Mouse (Mus musculus): ENCODE results near the gene Fbxl5. TPM values are rescaled to one million over a fixed set of nuclear protein-coding genes. Genes with fewer than 3 reads are reported as not detected.

Fbxl5 gene
- polyA plus RNA-seq, 1 experiment from 2014 or later, result 42.6 TPM

DNA sequence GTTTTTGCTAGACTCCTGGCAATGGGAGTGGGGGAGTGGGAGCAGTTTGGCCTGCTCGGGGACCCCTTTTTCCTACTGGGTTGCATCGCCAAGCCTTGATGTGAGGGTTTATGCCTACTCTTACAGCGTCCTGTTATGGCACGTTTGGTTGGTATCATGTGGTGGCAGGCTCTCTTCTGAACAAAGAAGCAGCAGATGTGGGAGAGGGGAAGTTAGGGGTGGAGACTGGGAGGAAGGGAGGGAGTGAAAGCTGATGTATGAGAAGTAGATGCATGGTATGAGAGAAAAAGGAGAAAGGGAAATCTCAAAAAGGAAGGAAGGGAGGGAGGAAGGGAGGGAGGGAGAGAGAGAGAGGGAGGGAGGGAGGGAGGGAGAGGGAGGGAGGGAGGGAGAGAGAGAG is 14.5 kb downstream of the Fbxl5 start:
- Histone ChIP-seq H3K4me3 (no peak overlapping the region), H3K27me3 (no peaks in the 10 kb centered on the region), H3K4me2 (no peak overlapping the region), H3K9me3 (replicated peaks) (no peaks in the 10 kb centered on the region), H3K4me1 (replicated peaks) (peaks cover 3% of the 10 kb centered on the region; the same call in 1 of the 2 replicates), H3K36me3 (no peaks in the 10 kb centered on the region), H3K27ac (no peak overlapping the region), H3K9ac (no peak overlapping the region)
- 70% methylated on average over 4 of the region's 4 CpGs for WGBS
- no peak for ATAC-seq (replicated peaks; ENCODE audit: insufficient number of reproducible peaks, insufficient read depth, low FRiP score, low read depth)

DNA sequence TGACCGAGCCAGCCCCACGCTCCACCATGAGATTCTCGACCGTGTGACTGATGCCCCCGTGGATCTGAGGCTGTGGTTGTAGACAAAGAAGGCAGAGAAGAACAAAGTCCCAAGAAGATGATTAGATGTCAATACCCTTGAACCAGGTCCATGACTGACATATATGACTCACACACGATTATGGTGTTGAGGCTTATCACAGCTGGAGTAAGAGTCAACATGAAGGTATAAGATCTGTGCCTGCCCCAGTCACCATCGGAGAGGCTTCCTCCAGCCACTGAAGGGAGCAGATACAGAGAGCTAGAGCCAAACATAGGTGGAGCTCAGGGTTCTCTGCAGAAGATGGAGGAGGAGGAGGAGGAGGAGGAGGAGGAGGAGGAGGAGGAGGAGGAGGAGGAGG is 15.1 kb downstream of the Fbxl5 start:
- Histone ChIP-seq H3K9me3 (replicated peaks) (no peaks in the 10 kb centered on the region), H3K27me3 (no peaks in the 10 kb centered on the region), H3K4me1 (replicated peaks) (peaks cover 3% of the 10 kb centered on the region; the same call in 1 of the 2 replicates), H3K9ac (no peak overlapping the region), H3K27ac (no peak overlapping the region), H3K36me3 (no peaks in the 10 kb centered on the region), H3K4me3 (no peak overlapping the region), H3K4me2 (no peak overlapping the region)
- 83% methylated on average over 7 of the region's 7 CpGs for WGBS
- no peak for ATAC-seq (replicated peaks; ENCODE audit: insufficient number of reproducible peaks, insufficient read depth, low FRiP score, low read depth)

DNA sequence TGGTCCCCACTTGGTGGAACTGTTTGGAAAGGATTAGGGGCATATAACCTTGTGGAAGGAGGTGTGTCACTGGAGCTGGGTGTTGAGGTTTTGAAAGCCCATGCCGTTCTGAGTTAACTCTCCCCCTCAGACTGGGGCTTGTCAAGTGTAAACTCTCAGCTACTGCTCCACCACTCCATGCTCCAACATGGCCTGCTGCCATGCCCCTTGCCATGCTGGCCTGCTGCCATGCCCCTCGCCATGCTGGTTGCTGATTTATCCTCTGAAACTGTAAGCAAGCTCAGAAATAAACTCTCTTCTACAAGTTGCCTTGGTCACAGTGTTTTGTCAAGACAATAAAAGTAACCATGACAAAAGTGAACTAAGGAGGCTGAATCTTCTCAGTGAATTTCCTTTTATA is 16.0 kb downstream of the Fbxl5 start:
- WGBS, result 77% methylated on average over 2 of the region's 2 CpGs
- Histone ChIP-seq H3K4me3 (no peak overlapping the region), H3K9ac (no peak overlapping the region), H3K36me3 (no peaks in the 10 kb centered on the region), H3K4me2 (no peak overlapping the region), H3K4me1 (replicated peaks) (peaks cover 3% of the 10 kb centered on the region; the same call in 1 of the 2 replicates), H3K27ac (no peak overlapping the region), H3K9me3 (replicated peaks) (no peaks in the 10 kb centered on the region), H3K27me3 (no peaks in the 10 kb centered on the region)
- no peak for ATAC-seq (replicated peaks; ENCODE audit: insufficient number of reproducible peaks, insufficient read depth, low FRiP score, low read depth)

DNA sequence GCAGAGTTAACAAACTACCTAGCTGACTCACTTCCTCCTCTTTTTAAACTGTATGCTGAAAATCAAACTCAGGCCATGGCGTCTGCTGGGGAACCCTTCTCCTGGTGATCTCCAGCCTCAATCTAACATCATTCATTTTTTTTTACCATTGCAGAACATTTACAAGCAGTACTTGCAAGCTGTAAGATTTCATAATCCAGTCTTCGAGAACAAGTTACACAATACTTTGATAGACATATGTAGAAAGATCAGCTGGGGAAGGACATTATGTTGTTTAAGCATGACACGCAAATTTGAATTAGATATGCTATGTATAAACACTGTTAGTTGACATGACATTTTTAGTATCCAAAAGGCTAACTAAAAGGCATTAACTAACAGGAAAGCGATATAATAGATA is 19.6 kb downstream of the Fbxl5 start:
- H3K4me1 ChIP-seq (replicated peaks), result no peaks in the 10 kb centered on the region
- no peak overlapping the region for H3K4me3 ChIP-seq
- H3K4me2 ChIP-seq, result no peak overlapping the region
- H3K9me3 ChIP-seq (replicated peaks), result no peaks in the 10 kb centered on the region
- no peak overlapping the region for H3K9ac ChIP-seq
- no peak for ATAC-seq (replicated peaks; ENCODE audit: insufficient number of reproducible peaks, insufficient read depth, low FRiP score, low read depth)
- H3K27ac ChIP-seq, result no peak overlapping the region
- WGBS, result 80% methylated on average over 4 of the region's 4 CpGs
- H3K27me3 ChIP-seq, result no peaks in the 10 kb centered on the region
- H3K36me3 ChIP-seq, result no peaks in the 10 kb centered on the region

DNA sequence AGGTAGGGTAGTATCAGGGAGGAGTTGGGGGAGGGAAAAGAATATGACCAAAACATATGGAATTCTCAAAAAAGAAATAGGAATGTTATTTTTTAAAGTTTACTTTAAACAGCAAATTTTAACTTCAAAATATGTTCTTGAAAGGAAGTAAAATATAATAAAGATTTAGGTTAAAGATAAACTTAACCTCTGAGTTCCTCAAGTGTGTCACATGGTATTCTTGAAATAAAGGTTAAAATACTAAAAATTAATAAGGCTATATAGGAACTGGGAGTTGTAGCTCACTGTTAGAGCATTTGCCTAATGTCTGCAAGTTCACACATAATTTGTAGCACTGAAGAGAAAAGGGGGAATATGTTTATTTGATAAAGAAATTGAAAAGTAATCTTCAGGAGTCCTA is 20.2 kb downstream of the Fbxl5 start:
- no peaks in the 10 kb centered on the region for H3K36me3 ChIP-seq
- no peaks in the 10 kb centered on the region for H3K9me3 ChIP-seq (replicated peaks)
- H3K4me2 ChIP-seq, result no peak overlapping the region
- ATAC-seq (replicated peaks; ENCODE audit: insufficient number of reproducible peaks, insufficient read depth, low FRiP score, low read depth), result no peak
- no peak overlapping the region for H3K4me3 ChIP-seq
- no peak overlapping the region for H3K9ac ChIP-seq
- no peak overlapping the region for H3K27ac ChIP-seq
- H3K27me3 ChIP-seq, result no peaks in the 10 kb centered on the region
- H3K4me1 ChIP-seq (replicated peaks), result no peaks in the 10 kb centered on the region

DNA sequence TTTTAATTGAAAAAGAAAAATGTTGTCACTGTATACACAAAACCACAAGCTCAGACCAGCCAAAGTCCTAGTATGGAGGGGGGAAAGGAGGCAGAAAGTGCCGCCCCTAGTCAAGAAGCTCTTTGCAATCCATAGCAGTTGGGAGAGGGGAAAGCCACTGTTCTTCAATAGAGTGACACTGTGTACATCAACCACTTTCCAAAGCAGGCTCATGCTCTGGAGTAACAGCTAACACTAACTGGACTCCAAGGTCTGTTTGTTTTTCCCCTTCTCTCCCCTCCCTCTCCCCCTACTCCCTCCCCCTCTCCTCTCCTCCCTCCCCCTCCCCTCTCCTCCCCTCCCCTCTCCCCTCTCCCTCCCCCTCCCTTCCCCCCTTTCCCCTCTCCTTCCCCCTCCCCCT is 20.7 kb downstream of the Fbxl5 start:
- Histone ChIP-seq H3K27me3 (no peaks in the 10 kb centered on the region), H3K4me1 (replicated peaks) (no peaks in the 10 kb centered on the region), H3K4me2 (no peak overlapping the region), H3K9me3 (replicated peaks) (no peaks in the 10 kb centered on the region), H3K27ac (no peak overlapping the region), H3K9ac (no peak overlapping the region), H3K4me3 (no peak overlapping the region), H3K36me3 (no peaks in the 10 kb centered on the region)
- ATAC-seq (replicated peaks; ENCODE audit: insufficient number of reproducible peaks, insufficient read depth, low FRiP score, low read depth), result no peak
- 69% methylated on average over 1 of the region's 1 CpGs for WGBS

DNA sequence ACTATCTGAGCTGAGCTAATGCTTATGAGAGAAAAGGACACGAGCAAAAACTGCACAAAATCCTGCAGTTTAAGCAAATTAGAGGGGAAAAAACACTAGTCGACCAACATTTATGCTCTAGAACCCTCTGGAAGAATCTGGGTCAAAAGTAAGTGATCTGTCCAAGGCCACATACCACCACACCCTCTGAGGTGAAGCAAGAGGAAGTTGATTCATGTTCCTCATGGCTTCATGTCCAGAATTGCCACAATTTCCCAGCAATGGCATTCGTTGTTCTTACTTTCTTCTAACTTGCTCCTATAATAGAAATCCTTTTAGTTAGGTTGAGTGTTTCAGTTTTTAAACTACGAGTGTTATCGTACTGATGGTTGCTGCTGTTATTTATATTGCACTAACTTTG is 21.9 kb downstream of the Fbxl5 start:
- H3K9me3 ChIP-seq (replicated peaks), result no peaks in the 10 kb centered on the region
- H3K4me3 ChIP-seq, result no peak overlapping the region
- no peaks in the 10 kb centered on the region for H3K4me1 ChIP-seq (replicated peaks)
- no peak for ATAC-seq (replicated peaks; ENCODE audit: insufficient number of reproducible peaks, insufficient read depth, low FRiP score, low read depth)
- no peaks in the 10 kb centered on the region for H3K36me3 ChIP-seq
- no peak overlapping the region for H3K4me2 ChIP-seq
- no peak overlapping the region for H3K27ac ChIP-seq
- no peaks in the 10 kb centered on the region for H3K27me3 ChIP-seq
- 67% methylated on average over 5 of the region's 5 CpGs for WGBS
- H3K9ac ChIP-seq, result no peak overlapping the region

DNA sequence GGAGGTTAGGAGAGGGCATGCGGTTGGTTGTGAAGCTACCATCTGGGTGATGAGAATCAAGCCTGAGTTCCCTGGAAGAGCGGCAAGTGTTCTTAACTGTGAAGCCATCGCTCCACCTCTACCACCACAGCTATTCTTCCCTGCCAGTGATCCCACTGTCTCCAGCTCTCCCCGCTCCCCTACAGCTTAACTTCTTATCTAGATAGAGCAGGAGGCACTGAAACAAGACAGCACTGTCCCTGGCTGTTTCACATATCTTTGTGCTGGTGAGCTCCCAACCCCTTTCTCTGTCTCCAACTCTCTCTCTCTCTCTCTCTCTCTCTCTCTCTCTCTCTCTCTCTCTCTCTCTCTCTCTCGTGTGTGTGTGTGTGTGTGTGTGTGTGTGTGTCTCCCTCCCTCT is 29.1 kb downstream of the Fbxl5 start:
- no peaks in the 10 kb centered on the region for H3K4me1 ChIP-seq (replicated peaks)
- no peak overlapping the region for H3K4me3 ChIP-seq
- no peak overlapping the region for H3K27ac ChIP-seq
- no peaks in the 10 kb centered on the region for H3K36me3 ChIP-seq
- WGBS, result 67% methylated on average over 5 of the region's 5 CpGs
- no peak overlapping the region for H3K4me2 ChIP-seq
- no peaks in the 10 kb centered on the region for H3K9me3 ChIP-seq (replicated peaks)
- H3K27me3 ChIP-seq, result no peaks in the 10 kb centered on the region
- H3K9ac ChIP-seq, result no peak overlapping the region
- no peak for ATAC-seq (replicated peaks; ENCODE audit: insufficient number of reproducible peaks, insufficient read depth, low FRiP score, low read depth)

DNA sequence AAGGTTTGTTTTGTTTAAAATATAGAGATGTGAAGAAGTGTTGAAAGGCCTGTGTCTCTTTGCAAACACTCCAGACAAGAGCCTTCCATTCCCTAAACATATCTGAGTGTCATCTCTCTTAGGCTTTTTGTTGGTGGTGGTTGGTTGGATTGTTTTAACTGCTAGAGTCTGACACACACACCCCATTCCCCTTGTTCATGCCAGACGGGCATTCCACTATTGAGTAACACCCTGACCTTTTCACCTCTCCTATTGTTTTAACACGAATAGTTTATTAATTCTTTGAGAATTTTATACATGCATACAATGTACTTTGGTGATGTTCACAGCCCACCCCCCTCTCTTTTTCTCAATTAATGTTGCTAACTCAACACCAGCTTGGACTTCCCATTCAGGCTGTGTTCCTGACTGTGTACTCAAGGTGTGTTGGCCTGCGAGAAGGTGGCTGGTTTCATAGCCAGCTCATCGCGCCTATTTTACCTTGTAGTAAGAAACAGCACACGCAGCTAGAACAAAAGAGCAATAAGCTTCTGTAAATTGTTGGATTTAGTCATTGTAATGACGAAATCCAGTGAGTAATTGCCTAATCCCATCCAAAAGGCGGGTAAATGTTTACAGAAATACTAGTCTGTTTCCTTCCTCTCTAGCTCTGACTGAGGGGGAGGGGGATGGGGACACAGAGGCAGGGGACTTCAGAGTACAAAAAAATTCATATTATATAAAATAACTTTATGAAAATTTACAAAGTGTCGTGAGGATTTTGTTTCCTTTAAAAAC is 33.3 kb downstream of the Fbxl5 start:
- no peaks in the 10 kb centered on the region for H3K27me3 ChIP-seq
- 72% methylated on average over 9 of the region's 9 CpGs for WGBS
- no peaks in the 10 kb centered on the region for H3K9me3 ChIP-seq (replicated peaks)
- H3K27ac ChIP-seq, result no peak overlapping the region
- no peak overlapping the region for H3K4me3 ChIP-seq
- H3K36me3 ChIP-seq, result no peaks in the 10 kb centered on the region
- H3K4me2 ChIP-seq, result no peak overlapping the region
- H3K9ac ChIP-seq, result no peak overlapping the region
- H3K4me1 ChIP-seq (replicated peaks), result no peaks in the 10 kb centered on the region
- no peak for ATAC-seq (replicated peaks; ENCODE audit: insufficient number of reproducible peaks, insufficient read depth, low FRiP score, low read depth)

DNA sequence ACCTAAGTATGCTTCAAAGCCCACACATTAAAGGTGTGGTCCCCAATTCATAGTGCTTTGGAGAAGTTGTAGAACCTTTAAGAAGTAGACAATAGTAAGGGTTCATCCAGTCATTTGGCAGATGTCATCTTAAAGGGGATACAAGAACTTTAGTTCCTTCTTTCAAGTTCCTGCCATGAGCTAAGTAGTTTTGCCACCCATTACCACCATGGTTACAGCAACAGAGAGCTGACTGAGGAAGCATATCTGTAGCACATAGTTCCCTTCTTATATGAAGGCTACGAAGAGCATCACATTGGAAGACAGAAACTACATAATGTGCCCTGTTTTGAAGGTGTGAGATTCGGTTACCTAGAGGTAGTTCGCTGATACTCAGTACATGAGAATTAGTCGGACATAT is 34.8 kb downstream of the Fbxl5 start:
- 87% methylated on average over 4 of the region's 4 CpGs for WGBS
- no peaks in the 10 kb centered on the region for H3K9me3 ChIP-seq (replicated peaks)

DNA sequence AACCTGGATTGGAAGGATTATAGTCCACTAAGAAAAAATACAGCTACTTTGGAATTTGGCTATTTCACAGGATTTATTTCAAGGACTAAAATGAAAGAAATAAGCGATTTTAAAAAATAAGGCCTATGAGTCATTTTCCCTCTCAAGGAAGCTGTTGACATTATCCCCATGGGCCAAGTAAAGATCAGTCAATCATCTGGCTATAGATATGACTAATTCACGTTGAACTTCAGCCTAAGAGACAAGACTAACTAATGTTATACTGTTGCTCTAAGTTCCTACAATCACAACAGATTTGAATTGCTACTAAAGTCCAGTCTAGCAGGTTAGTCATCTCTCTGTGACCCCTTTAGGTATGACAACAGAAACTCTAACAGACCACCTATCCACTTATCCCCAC is 37.4 kb downstream of the Fbxl5 start:
- H3K4me3 ChIP-seq, result no peak overlapping the region
- H3K9ac ChIP-seq, result no peak overlapping the region
- H3K27me3 ChIP-seq, result no peaks in the 10 kb centered on the region
- H3K36me3 ChIP-seq, result no peaks in the 10 kb centered on the region
- no peak overlapping the region for H3K4me2 ChIP-seq
- H3K4me1 ChIP-seq (replicated peaks), result peaks cover 11% of the 10 kb centered on the region
- ATAC-seq (replicated peaks; ENCODE audit: insufficient number of reproducible peaks, insufficient read depth, low FRiP score, low read depth), result no peak
- H3K9me3 ChIP-seq (replicated peaks), result no peaks in the 10 kb centered on the region
- H3K27ac ChIP-seq, result no peak overlapping the region
- WGBS, result 77% methylated on average over 2 of the region's 2 CpGs

More for the DNA sequence above, 34.8 kb downstream of the Fbxl5 start:
- ATAC-seq (replicated peaks; ENCODE audit: insufficient number of reproducible peaks, insufficient read depth, low FRiP score, low read depth), result no peak
- H3K4me3 ChIP-seq, result no peak overlapping the region
- no peaks in the 10 kb centered on the region for H3K36me3 ChIP-seq
- peaks cover 4% of the 10 kb centered on the region for H3K4me1 ChIP-seq (replicated peaks)
- H3K27ac ChIP-seq, result no peak overlapping the region
- no peak overlapping the region for H3K4me2 ChIP-seq
- no peak overlapping the region for H3K9ac ChIP-seq
- H3K27me3 ChIP-seq, result no peaks in the 10 kb centered on the region

Measured in heart, embryonic 15.5 days (tissue).